Mouse (Mus musculus) MEL (cell line): ENCODE results near the gene Fmn2.

Experiments used
- CTCF ChIP-seq, 3 experiments: IDR thresholded peaks in 2 of 3; conservative IDR thresholded peaks in 1 of 3; 2 replicates each; pipeline ENCODE4 v1.5.1; 2011 to 2012; ENCODE audit warnings: low read length in 3 of 3, low read depth in 2 of 3, mild to moderate bottlenecking in 2 of 3, improper control_type of control experiment in 1 of 3, inconsistent platforms in 1 of 3, mixed read lengths in 1 of 3, moderate library complexity in 1 of 3; ENCODE audit not compliant: control insufficient read depth in 1 of 3, insufficient read depth in 1 of 3, poor library complexity in 1 of 3, severe bottlenecking in 1 of 3
- EP300 ChIP-seq, 2 experiments: IDR thresholded peaks; 2 replicates each; pipeline ENCODE4 v1.6.1; 2011; ENCODE audit warnings: improper control_type of control experiment in 2 of 2, low read length in 2 of 2, low read depth in 1 of 2, mild to moderate bottlenecking in 1 of 2
- GATA1 ChIP-seq: IDR thresholded peaks from 2 replicates; pipeline ENCODE4 v1.6.1; 2011; ENCODE audit warnings: low read depth, low read length, improper control_type of control experiment
- MAFK ChIP-seq: IDR thresholded peaks from 2 replicates; pipeline ENCODE4 v1.6.1; 2011; ENCODE audit warnings: low read depth, mild to moderate bottlenecking, low read length, improper control_type of control experiment, borderline replicate concordance
- MAX ChIP-seq: IDR thresholded peaks from 2 replicates; pipeline ENCODE4 v1.6.1; 2011; ENCODE audit warnings: low read length, improper control_type of control experiment
- POLR2AphosphoS2 ChIP-seq: IDR thresholded peaks from 2 replicates; pipeline ENCODE4 v1.6.1; 2011; ENCODE audit warnings: low read length, improper control_type of control experiment
- SIN3A ChIP-seq: IDR thresholded peaks from 2 replicates; pipeline ENCODE4 v1.6.1; 2012; ENCODE audit warnings: low read length, improper control_type of control experiment, inconsistent platforms
- ZC3H11A ChIP-seq: IDR thresholded peaks from 2 replicates; pipeline ENCODE4 v1.6.1; 2012; ENCODE audit warnings: low read depth, mild to moderate bottlenecking, inconsistent platforms, low read length, improper control_type of control experiment
- ZNF384 ChIP-seq: IDR thresholded peaks from 2 replicates; pipeline ENCODE4 v1.6.1; 2012; ENCODE audit warnings: low read depth, mild to moderate bottlenecking, inconsistent platforms, low read length, improper control_type of control experiment

DNA sequence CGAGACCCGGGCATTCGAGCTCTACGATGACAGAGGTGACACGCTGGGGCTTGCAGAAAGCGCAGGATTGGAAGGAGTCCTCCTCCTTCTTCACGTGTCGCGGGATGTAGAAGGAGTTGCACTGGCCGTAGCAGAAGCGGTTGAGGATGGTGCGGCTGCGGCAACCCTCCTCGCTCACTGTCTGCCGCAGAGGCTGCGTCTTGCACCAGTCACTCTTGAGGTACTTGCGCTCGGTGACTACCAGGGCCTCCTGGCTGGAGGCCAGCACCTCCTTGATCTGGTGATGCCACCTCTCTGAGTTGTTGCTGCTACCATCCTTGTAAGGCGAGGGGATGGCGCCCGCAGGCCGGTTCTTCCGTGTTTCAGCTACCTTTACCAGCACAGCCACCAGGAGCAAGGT is 335.2 kb downstream of the Fmn2 start:
- no peak for TF ChIP-seq ZNF384
- TF ChIP-seq GATA1 = no peak
- TF ChIP-seq MAFK = no peak
- no peak for TF ChIP-seq CTCF (IDR thresholded peaks at IDR 0.05 in 2 of 3, conservative IDR thresholded peaks at IDR 0.05 in 1 of 3; ENCODE audit: control insufficient read depth in 1 of 3, insufficient read depth in 1 of 3, low read depth in 2 of 3, low read length in 3 of 3, poor library complexity in 1 of 3, severe bottlenecking in 1 of 3)
- no peak for TF ChIP-seq ZC3H11A
- no peak for TF ChIP-seq SIN3A
- TF ChIP-seq EP300 (IDR thresholded peaks at IDR 0.05; ENCODE audit: low read depth in 1 of 2, low read length in 2 of 2) = no peak
- TF ChIP-seq MAX = no peak
- no peak for TF ChIP-seq POLR2AphosphoS2
